Mouse (Mus musculus) heart, postnatal 25 days (tissue): ENCODE results near the gene Tmem72. TPM values are rescaled to one million over a fixed set of nuclear protein-coding genes. Genes with fewer than 3 reads are reported as not detected.

Experiments used
- DNase-seq: peaks from one replicate; pipeline ENCODE4 v3.0.0; 2022; ENCODE audit warnings: low spot score
- intact Hi-C: fragments of 180-260 bp; cut with DNase I; formaldehyde crosslinking; loops from one replicate; pipeline ENCODE4 v1.15.1; 2025
- total RNA-seq, 2 experiments: library from RNA; stranded (reverse); gene quantifications; 2 replicates each; pipeline ENCODE4 v1.2.3; 2021

Tmem72 gene
- total RNA-seq, 2 experiments from 2014 or later = 0.03 TPM; not detected in 1

DNA sequence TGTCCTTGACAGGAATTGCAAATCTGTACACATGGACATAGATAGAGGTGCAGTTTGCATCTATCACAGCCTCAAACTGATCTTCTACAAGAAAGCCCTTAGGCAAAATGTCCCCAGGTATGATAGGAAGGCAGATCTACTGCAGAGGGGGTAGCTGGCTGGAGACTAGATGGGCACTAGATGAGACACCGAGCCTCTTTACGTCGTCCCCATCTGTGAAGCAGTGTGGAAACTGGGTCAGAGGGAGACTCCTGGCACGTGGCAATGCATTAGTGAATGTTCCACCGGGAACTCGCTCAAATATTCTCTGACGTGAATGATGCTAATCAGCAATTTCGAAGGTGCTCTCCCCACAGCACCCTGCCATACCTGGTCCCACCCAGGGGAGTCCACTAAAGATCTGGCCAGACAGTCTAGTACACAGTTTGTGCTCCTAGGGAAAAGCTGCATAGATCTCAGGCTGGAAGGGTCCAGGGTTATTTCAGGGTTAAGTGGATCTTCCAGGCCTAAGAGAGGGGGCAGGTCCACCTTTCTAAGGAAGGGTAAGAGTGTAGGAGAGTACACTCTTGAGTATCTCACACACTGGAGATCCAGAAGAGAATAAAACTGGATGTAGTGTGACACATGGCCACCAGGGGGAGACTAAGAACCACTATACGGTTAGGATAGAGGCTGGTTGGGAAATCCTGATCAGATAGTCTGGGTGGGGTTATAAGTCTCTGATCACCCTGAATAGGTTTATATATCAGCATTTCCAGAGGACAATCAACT lies 62.8 kb downstream of the Tmem72 start:
- DNase-seq = no peak
- intact Hi-C loops = loop anchor here (5.0 to 10.0 kb wide), 4 partner anchors 37 to 1171 kb away; no protein-coding TSS in a partner anchor

DNA sequence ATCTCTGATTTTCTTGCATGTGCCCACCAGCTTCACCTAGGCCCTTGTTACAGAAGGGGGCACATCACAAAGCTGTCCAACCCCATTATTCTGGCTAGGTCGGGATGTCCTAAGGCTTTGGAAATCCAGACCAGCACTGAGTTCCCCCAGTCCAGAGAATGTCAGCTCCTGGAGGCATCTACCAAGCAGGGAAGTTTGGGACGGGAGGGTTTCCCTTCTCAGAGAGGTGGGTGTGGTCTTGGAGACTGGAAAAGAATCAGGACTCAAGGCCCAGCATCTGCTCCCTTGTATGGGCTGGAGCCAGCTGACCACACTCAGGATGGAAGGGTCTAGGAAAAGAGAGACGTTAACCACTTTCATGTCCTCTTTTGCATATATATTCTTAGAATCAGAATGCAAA lies 63.5 kb downstream of the Tmem72 start:
- no peak for DNase-seq
- intact Hi-C loops = loop anchor here (5.0 to 10.0 kb wide), 4 partner anchors 36 to 1172 kb away; no protein-coding TSS in a partner anchor

DNA sequence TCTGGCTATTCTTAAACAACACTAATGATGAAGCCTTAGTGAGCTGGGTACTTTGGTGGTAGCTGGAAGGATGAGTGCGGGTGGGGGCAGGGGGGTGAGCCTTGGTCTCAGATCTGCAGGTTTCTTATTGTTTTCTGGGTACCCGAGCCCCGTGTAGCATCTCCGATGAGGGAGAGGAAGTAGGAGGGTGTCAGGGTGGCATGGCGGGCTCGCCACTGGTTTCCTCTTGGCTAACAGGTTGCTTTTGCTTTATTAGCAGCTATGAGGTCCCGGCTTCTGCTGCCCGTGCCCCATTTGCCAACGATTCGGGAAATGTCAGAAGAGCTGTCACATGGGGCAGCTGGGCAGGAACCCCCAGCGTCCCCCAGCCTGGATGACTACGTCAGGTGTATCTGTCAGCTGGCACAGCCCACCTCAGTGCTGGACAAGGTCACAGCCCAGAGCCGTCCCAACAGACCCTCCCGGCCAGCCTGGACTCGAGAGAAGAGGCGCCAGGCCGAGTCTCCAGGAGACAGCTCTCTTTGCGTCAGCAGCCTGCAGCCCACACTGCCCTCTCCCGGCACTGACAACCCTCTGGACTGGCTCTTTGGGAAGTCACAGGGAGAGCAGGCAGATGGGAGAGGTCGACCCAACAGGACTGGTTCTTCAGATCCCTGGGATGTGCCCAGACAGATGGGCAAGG lies 65.1 kb downstream of the Tmem72 start:
- intact Hi-C loops = loop anchor here (5.0 to 10.0 kb wide), 4 partner anchors 34 to 1173 kb away; no protein-coding TSS in a partner anchor
- peak; percentile 51 for DNase-seq

DNA sequence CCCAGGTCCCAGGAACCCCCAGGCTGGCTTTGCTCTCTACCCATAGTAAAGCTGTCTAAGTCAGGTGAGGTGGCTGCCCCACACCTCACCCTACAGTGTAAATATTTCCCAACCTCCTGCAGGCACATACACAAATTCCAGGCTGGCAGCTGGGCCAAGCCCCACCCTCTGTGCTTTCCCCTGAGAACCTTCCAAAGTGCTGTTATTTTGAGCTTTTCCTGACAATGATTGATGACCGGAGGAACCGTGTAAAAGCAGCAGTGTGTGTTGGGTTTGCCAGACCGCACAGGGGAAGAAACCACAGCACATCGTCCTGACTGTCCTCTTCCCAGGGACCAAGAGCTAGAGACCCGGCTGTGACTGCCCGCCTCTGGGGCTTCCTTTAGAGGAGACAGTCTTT lies 66.3 kb downstream of the Tmem72 start, which contains the start of gene Depp1:
Depp1 (plus strand) TSS at position 204 of the 400 bp plus-strand sequence.
- intact Hi-C loops = loop anchor here (1.0 to 10.0 kb wide), 5 partner anchors 18 to 1174 kb away; no protein-coding TSS in a partner anchor
- DNase-seq = peak; percentile 68

DNA sequence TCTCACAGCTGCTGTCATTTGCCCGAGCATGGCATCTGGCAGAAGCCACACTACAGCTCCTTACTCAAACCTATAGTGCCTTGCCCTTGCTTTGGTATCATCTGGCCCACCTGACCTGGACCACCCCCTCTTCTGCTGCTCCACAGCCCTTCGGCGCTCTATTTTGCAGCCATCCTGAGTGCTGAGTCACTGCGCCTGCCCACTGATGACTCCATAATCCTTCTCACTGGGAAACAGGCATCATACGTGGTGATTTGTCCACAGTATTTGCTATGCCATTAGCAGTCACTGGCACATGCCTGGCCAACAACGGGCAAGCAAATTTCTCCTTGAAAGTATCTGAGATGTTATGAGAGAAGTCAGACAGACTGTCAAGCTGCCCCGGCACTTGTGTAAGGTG lies 66.9 kb downstream of the Tmem72 start:
- intact Hi-C loops = loop anchor here (1.0 to 10.0 kb wide), 6 partner anchors 18 to 1415 kb away; no protein-coding TSS in a partner anchor
- no peak for DNase-seq

DNA sequence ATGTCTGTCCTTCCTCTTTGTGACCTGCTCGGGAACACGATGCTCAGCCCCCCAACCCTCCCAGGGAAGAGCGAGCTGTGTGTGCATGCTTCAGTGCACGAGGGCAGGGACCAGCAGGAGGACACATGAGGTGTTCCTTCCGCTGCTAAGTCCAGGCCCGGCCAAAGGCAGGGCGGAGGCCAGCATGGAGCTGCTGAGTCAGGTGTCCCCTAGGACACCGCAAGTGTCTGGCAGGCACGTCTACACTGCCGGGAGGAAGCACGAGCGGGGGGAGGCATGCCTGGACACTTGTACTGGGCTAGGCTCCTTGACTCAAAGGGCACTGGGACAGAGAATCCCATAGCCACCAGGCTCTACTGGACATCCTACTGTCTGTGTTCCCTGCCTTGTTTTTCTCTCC lies 69.0 kb downstream of the Tmem72 start:
- intact Hi-C loops = loop anchor here (10.0 kb wide), 1 partner anchor 1413 kb away; no protein-coding TSS in a partner anchor
- DNase-seq = peak; percentile 78

DNA sequence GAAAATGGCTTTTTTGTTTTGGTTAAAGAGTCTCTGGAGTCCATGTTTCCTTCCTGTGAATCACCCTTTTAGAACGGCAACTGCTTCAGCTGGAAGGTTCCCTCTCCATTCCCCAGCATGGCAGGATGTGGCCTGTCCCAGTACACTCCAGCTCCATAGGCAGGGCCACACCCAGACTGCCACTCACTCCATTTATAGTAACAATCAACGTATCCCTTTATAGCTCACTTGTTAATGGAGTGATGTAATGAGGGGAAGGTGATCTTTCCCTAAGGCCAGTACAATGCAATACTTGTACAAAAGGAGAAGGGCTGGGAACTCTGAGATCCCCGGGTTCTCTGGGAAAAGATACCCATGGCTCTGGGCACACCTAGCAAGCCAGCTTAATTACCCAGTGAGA lies 72.4 kb downstream of the Tmem72 start:
- intact Hi-C loops = loop anchor here (1.0 to 10.0 kb wide), 2 partner anchors 9 to 1410 kb away; no protein-coding TSS in a partner anchor
- peak; percentile 58 for DNase-seq

DNA sequence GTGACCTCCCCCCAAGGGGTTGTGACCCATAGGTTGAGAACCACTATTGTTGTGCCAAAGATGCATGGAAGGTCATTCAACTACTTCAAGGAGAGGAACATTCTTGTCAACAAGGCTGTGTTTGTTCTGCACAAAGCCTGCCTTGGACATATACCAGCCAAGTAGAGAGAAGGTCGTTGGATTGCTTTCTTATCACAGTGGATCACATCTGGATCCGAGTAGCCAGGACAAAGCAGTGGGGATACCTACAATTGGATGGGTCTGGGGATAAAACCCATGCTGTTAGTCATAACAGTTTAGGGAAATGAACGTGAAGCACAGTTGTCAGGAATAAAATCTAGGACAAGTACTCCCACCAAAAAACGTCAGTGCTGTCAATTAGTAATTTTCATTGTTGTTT lies 72.8 kb downstream of the Tmem72 start:
- intact Hi-C loops = loop anchor here (1.0 to 10.0 kb wide), 2 partner anchors 9 to 1409 kb away; no protein-coding TSS in a partner anchor
- no peak for DNase-seq

DNA sequence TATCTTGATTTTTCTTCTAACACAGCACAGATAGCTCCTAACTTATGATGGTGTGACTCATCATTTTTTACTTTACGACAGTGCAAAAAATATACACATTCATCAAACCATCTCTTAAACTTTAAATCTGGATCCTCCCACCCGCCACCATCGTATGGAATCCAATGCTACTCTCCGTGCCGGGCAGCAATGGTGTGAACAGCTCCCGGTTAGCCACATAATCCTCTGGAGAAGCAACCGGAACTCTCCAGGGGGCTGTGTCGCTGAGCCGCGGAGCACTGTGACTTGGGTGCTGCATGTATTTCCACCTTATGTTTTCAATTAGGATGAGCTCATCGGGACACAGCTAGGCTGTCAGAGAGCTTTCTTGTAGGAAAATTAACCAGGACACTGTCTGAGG lies 73.8 kb downstream of the Tmem72 start:
- intact Hi-C loops = loop anchor here (10.0 kb wide), 1 partner anchor 1408 kb away; no protein-coding TSS in a partner anchor
- DNase-seq = no peak

DNA sequence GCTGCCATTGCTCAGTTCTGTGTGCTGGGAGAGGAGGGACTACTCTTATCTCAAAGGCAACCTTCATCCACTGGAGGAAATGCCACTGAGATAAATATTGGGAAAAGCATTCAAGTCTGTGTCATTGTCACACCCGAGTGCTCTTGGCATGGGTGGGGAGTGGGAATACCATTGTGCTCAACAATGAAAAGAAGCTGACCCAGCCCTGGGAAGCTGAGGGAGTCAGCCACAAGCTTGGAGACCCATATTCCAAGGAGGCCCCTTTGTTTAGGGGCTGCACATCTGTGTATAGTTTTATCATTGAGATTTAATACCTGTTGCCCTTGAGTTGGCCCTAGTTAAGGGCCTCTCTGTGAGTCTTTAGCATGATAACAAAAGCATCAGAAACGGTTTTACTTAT lies 77.0 kb downstream of the Tmem72 start:
- DNase-seq = no peak
- intact Hi-C loops = loop anchor here (10.0 kb wide), 1 partner anchor 1405 kb away; no protein-coding TSS in a partner anchor

DNA sequence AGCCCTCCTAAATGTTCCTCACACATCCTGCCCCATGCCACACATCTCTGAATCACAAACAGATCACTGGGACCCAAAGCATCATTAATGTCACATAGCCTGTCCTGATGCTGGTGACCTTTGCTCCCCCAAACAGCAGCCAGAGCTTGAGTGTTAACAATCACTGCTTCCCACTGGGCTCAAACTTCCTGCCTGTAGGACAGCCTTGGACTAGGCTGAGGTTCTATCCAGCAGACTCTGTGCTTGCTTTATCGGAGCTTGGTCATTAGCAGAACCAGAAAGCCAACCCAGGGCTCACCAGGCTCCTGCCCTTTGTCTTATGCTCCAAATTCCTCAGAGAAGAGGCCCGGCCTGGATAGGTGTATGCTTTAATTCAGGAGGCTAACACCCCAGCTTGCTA lies 77.8 kb downstream of the Tmem72 start:
- intact Hi-C loops = no loop called here
- no peak for DNase-seq

DNA sequence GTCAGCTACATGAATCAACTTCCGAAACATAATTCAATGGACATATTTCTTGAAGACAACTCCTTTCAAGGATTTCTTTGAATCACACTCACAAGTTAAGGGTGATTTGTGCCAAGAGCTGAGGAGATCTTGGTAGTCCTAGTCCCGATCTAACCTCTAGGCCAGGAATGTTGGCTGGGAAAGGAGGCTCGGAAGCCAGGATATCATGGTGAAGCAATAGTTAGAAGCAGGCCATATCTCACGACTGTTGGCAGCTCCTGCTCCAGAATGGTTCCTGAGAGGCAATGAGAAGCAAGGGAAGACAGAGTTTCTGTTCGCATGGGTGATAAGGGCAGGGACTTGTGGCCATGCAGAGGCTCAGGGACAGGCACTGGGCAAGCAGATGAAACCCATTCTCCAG lies 79.2 kb downstream of the Tmem72 start:
- no peak for DNase-seq
- intact Hi-C loops = no loop called here

DNA sequence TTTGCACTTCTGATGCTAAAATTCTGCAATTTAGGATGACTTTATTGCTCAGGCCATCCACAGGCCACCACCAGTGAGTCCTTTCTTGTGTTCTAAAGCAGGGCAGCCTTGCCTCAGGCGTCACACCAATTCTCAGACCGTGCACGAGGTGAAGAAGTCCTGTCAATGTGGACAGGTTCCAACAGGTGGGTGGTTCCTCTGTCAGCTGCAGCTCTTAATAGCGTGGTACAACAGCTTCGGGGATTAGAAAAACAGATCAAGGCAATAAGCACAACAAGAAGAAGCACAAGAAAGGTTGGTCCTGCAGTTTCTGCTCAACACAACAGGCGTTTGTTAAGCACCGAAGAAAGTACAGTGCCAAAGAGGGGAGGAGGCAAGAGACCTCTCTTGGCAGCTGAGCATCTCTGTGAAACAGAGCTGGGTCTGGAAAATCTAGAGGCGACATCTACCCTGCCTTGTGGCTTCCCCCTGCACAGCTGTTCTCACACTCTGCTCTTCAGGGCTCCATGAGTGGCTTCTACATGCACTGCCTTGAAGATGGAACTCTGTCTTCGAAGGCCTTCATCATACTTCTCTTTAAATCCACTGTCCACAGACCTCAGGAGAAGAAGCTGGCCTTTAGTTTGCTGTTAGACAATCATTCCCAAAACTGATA lies 80.0 kb downstream of the Tmem72 start:
- intact Hi-C loops = no loop called here
- DNase-seq = no peak

DNA sequence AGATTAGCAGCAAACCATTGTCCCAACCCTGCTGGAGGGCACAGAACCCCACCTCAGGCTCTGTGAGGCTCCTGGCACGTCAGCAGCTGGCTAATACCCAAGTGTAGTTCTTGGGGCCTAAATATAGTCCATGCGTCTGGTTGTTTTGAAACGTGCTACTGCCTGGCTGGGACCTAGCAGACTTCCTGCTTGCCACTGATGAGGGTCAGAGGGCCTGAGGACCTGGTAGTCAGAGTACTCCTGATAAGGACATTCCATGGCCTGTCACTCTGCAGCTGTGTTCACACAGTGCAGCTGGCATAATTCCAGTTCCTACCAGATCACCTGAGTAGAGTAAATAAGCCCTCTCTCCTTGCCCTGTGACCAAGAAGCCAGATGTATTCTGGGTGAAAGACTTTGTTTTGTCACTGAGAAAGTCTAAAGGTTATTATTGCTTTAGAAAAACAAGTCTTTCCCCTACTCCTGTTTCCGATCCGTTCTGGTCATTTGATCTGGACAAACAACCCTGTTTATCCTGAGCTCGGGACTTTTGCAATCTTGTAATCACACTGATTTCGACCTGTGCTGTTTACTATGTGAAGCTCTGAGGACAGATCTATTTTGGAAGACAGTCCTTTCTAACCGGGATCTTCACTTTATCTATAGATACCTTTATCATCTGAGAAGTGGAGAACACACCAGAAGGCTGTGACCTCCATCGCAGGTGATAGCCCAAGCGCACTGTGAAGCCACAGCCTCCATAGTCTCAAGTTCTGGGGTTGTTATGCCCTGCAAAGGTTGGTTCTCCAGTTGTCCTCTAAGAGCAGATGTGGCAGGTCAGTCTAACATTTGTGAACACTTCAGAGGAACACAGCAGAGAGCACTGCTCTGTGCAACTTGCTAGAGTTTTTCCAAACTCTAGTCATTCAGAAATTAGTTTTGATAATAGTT lies 81.2 kb downstream of the Tmem72 start:
- intact Hi-C loops = loop anchor here (1.0 kb wide), 1 partner anchor 9 kb away; no protein-coding TSS in a partner anchor

DNA sequence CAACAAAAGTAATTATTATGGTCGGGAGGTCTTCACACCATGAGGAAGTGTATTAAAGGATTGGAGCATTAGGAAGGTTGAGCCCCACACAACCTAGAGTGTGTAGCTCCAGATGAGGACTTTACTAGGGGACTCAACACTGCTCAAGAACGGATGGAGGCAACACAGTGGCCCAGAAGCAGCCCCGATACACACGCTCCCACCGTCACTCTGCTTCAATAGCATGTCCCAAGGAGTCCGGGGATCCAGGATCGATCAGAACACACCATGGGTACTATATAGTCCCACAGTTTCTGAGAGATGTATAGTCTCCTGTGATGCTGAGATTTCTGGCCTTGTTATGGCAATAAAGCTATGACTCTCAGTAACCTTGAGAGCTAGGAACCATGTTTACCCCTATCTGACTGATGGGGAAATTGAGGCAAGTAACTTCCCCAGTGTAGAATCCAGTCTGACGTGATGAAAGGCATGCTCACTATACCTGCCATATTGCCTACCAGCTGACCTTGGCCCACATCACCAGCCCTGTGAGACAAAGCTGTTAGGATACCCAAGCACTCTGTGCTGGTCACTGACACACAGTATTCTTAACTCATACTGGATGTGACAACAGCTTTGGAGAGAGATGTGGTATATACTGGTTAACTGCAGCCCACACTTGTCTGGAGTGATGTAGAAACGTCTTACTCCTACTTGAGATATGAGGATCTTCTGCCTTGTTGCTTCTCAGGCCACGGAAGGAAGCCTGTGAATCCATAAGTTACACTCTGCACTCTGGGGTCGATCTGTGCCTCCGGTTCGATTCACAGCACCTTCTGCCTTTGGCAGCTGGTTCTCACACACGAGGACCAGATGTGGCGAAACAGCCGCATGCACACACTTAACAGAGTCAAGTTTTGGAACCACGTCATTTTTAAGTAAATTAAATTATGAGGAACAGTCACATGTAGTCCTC lies 82.7 kb downstream of the Tmem72 start:
- no peak for DNase-seq
- intact Hi-C loops = loop anchor here (5.0 kb wide), 1 partner anchor 63 kb away; no protein-coding TSS in a partner anchor

More for the DNA sequence above, 81.2 kb downstream of the Tmem72 start:
- peak; percentile 80 for DNase-seq

DNA sequence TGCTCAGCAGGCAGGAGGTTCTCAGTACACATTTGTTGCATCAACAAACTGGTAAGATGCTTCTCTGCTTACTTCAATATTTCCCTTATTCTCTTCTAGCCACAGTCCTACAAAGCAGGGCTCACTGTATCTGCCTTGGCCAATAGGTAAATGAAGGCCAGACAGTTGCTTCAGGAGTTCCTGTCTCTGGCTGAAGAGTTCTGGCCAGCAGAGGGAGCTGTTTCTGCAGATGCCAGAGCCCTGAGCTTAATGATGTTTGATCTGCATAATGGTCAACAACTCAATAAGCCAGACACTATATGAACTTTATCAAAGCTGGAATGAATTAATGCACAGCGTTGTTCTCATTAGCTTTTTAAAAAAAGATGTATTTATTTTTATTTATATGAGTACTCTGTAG lies 84.6 kb downstream of the Tmem72 start:
- DNase-seq = no peak
- intact Hi-C loops = loop anchor here (1.0 to 5.0 kb wide), 2 partner anchors 18 to 65 kb away; partner anchors contain the start of gene Depp1

DNA sequence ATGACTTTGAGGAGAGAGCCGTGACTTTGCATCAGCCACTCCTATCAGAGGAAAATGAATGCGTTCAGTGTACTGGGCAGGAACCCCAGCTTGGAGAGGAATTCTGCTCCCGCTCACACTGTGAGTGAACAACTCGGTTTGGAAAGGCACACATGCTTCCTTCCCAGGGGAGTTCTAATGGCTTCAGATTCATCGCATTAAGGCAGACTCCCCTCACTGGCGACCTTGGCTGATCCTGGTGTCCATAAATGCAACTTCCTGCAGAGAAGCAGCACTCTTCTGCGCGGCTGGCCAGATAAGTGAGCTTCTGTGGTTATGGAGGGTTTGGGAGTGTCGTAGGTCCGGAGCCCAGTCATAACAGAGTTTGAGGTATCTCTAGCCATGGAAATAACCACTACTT lies 86.9 kb downstream of the Tmem72 start:
- intact Hi-C loops = loop anchor here (5.0 kb wide), 2 partner anchors 68 to 138 kb away; no protein-coding TSS in a partner anchor
- DNase-seq = no peak
